Mouse (Mus musculus): Measurements from ENCODE around the gene Col6a2.

- TF ChIP-seq EP300 (IDR thresholded peaks at IDR 0.05; ENCODE audit: low read depth): no peak
- TF ChIP-seq CTCF (IDR thresholded peaks at IDR 0.05; ENCODE audit: low read depth): no peak
Observed at GRCm38 (mm10) chr10:76546566-76546965, 76.9 kb downstream of the Col6a2 start.
